Mouse (Mus musculus): Measurements from ENCODE around the gene Lrrc17. TPM values are rescaled to one million over a fixed set of nuclear protein-coding genes. Genes with fewer than 3 reads are reported as not detected.
A peak's percentile ranks its signal among the peaks of the same experiment; 100 is the strongest.

Lrrc17 gene
- not detected in 2 replicates for total RNA-seq (2012; rRNA removed)
- total RNA-seq (2014; rRNA removed), result not detected in 2 replicates
- not detected in 2 replicates for polyA plus RNA-seq (2012; ENCODE audit: insufficient read length, low read depth)

GRCm38 (mm10) chr5:21543409-21544201, at the start of gene Lrrc17:
TSS of gene Lrrc17 (plus strand) at chr5:21543559.
- H3K27me3 ChIP-seq (replicated peaks), result no peaks in the 10 kb centered on the region
- in situ Hi-C loops (cut with MboI; ENCODE audit: low pct_ligation_motif_present, low pct_unique_long_range_greater_than_20kb, low sequenced_read_pairs) (no loop called here), dilution Hi-C loops (cut with MboI; ENCODE audit: extremely low pct_ligation_motif_present, extremely low pct_unique_long_range_greater_than_20kb, low sequenced_read_pairs) (no loop called here)
- no peak within 1 kb of the TSS for H3K4me3 ChIP-seq (replicated peaks in 1 of 3; ENCODE audit: low read depth in 2 of 3, low read length in 2 of 3, poor library complexity in 1 of 3)
- H3K9me3 ChIP-seq (replicated peaks; ENCODE audit: low read length), result no peaks in the 10 kb centered on the region
- no peak for DNase-seq (ENCODE audit: extremely low read depth)
- H3K9ac ChIP-seq (ENCODE audit: insufficient read depth, low read depth), result no peak within 1 kb of the TSS
- no peaks in the 10 kb centered on the region for H3K36me3 ChIP-seq (replicated peaks in 1 of 2; ENCODE audit: control insufficient read depth in 1 of 2, insufficient read depth in 1 of 2, low read length in 1 of 2)
- H3K4me2 ChIP-seq (ENCODE audit: insufficient read depth, low read depth, poor library complexity, severe bottlenecking), result peak within 1 kb of the TSS; percentile 32; the same call in 1 of the 2 replicates
- no peaks in the 10 kb centered on the region; the same call in 1 of the 2 replicates for H3K79me2 ChIP-seq (replicated peaks; ENCODE audit: control insufficient read depth, extremely low read depth, insufficient read depth, poor library complexity, severe bottlenecking)
- no peak for TF ChIP-seq POLR2AphosphoS2 (IDR thresholded peaks at IDR 0.05; ENCODE audit: low read depth, low read length)
- no peak for TF ChIP-seq TBP (conservative IDR thresholded peaks at IDR 0.05; ENCODE audit: low read depth, low read length)
- no peak for TF ChIP-seq ZNF384 (IDR thresholded peaks at IDR 0.05; ENCODE audit: low read depth, low read length)
- TF ChIP-seq ETS1 (conservative IDR thresholded peaks at IDR 0.05; ENCODE audit: low read depth, low read length), result no peak
- TF ChIP-seq IRF4 (IDR thresholded peaks at IDR 0.05; ENCODE audit: low read depth, low read length), result no peak
- no peak for TF ChIP-seq ZMIZ1 (IDR thresholded peaks at IDR 0.05; ENCODE audit: low read depth, low read length)
- TF ChIP-seq NRF1 (IDR thresholded peaks at IDR 0.05; ENCODE audit: low read depth, low read length), result no peak
- no peak for TF ChIP-seq HCFC1 (IDR thresholded peaks at IDR 0.05; ENCODE audit: low read depth, low read length)
- TF ChIP-seq MEF2A (IDR thresholded peaks at IDR 0.05; ENCODE audit: borderline replicate concordance, low read depth, low read length), result no peak
- TF ChIP-seq ELF1 (IDR thresholded peaks at IDR 0.05; ENCODE audit: low read depth, low read length), result no peak
- no peak for TF ChIP-seq MAX (IDR thresholded peaks at IDR 0.05; ENCODE audit: low read length)
- TF ChIP-seq UBTF (IDR thresholded peaks at IDR 0.05; ENCODE audit: low read depth, low read length), result no peak
- no peak within 1 kb of the TSS for H3K27ac ChIP-seq (ENCODE audit: insufficient read depth, low read depth)
- peaks cover 8 to 13% of the 10 kb centered on the region in 2 experiments for H3K4me1 ChIP-seq (ENCODE audit: control insufficient read depth in 1 of 2, insufficient read depth in 2 of 2)

GRCm38 (mm10) chr5:21494781-21495180, 48.6 kb upstream of the Lrrc17 start:
- no peak for DNase-seq (ENCODE audit: extremely low read depth)
- Histone ChIP-seq H3K36me3 (replicated peaks in 1 of 2; ENCODE audit: control insufficient read depth in 1 of 2, insufficient read depth in 1 of 2, low read length in 1 of 2) (no peaks in the 10 kb centered on the region), H3K27me3 (replicated peaks) (no peaks in the 10 kb centered on the region), H3K9me3 (replicated peaks; ENCODE audit: low read length) (no peaks in the 10 kb centered on the region), H3K79me2 (replicated peaks; ENCODE audit: control insufficient read depth, extremely low read depth, insufficient read depth, poor library complexity, severe bottlenecking) (no peaks in the 10 kb centered on the region), H3K4me3 (replicated peaks in 1 of 3; ENCODE audit: low read depth in 2 of 3, low read length in 2 of 3, poor library complexity in 1 of 3) (no peak overlapping the region), H3K4me1 (ENCODE audit: control insufficient read depth in 1 of 2, insufficient read depth in 2 of 2) (peaks cover 17 to 37% of the 10 kb centered on the region in 2 experiments; a peak in 3 of 4 replicates), H3K9ac (ENCODE audit: insufficient read depth, low read depth) (no peak overlapping the region), H3K4me2 (ENCODE audit: insufficient read depth, low read depth, poor library complexity, severe bottlenecking) (no peak overlapping the region), H3K27ac (ENCODE audit: insufficient read depth, low read depth) (no peak overlapping the region)
- dilution Hi-C loops (cut with MboI; ENCODE audit: extremely low pct_ligation_motif_present, extremely low pct_unique_long_range_greater_than_20kb, low sequenced_read_pairs), result no loop called here
- TF ChIP-seq MAX (IDR thresholded peaks at IDR 0.05; ENCODE audit: low read length) (no peak), KAT2A (IDR thresholded peaks at IDR 0.05; ENCODE audit: insufficient replicate concordance, low read length) (no peak), ZNF384 (IDR thresholded peaks at IDR 0.05; ENCODE audit: low read depth, low read length) (no peak), CHD1 (IDR thresholded peaks at IDR 0.05; ENCODE audit: low read depth, low read length) (no peak), MXI1 (IDR thresholded peaks at IDR 0.05; ENCODE audit: low read depth, low read length) (no peak), ETS1 (conservative IDR thresholded peaks at IDR 0.05; ENCODE audit: low read depth, low read length) (no peak)
- in situ Hi-C loops (cut with MboI; ENCODE audit: low pct_ligation_motif_present, low pct_unique_long_range_greater_than_20kb, low sequenced_read_pairs), result no loop called here

All from CH12.LX (cell line).